Mouse (Mus musculus): ENCODE results near the gene Fam193b.

- TF ChIP-seq CTCF (IDR thresholded peaks at IDR 0.05; ENCODE audit: low read depth): no peak
- no peak for TF ChIP-seq EP300 (IDR thresholded peaks at IDR 0.05; ENCODE audit: low read depth)
Measured at GRCm38 (mm10) chr13:55593254-55593747, 22.4 kb upstream of the Fam193b start.
